Mouse (Mus musculus) brain, embryonic 14.5 days (tissue): ENCODE data around the gene 2310034G01Rik. TPM values are rescaled to one million over a fixed set of nuclear protein-coding genes. Genes with fewer than 3 reads are reported as not detected.

Experiments used
- DNase-seq: peaks from one replicate; pipeline ENCODE4 v3.0.0-alpha.2; 2011; ENCODE audit warnings: low read depth
- CTCF ChIP-seq: fragments of 200-500 bp; IDR thresholded peaks from 2 replicates; pipeline ENCODE4 v1.5.1; 2012; ENCODE audit warnings: inconsistent platforms, mild to moderate bottlenecking, moderate library complexity, borderline replicate concordance; ENCODE audit not compliant: insufficient read depth, insufficient read length; ENCODE audit errors: extremely low read depth
- POLR2A ChIP-seq: fragments of 200-500 bp; IDR thresholded peaks from 2 replicates; pipeline ENCODE4 v1.6.1; 2012; ENCODE audit warnings: mild to moderate bottlenecking, inconsistent platforms, borderline replicate concordance; ENCODE audit not compliant: poor library complexity, insufficient read depth, insufficient read length, severe bottlenecking; ENCODE audit errors: extremely low read depth
- polyA plus RNA-seq: library from polyadenylated mRNA; depleted of rRNA; stranded (reverse); fragments of >200 nt; gene quantifications from 2 replicates; pipeline ENCODE4 v1.2.3, GENCODE M21; 2012

Gene 2310034G01Rik
- polyA plus RNA-seq, 1 experiment, result 2.1 TPM

- TF ChIP-seq POLR2A, result no peak
- peak; percentile 16; the same call in 1 of the 2 replicates for TF ChIP-seq CTCF
Measured at GRCm38 (mm10) chr19:46389872-46390271, 39.8 kb upstream of the 2310034G01Rik start.

GRCm38 (mm10) chr19:46382275-46382674, 32.2 kb upstream of the 2310034G01Rik start:
- TF ChIP-seq POLR2A (no peak), CTCF (no peak)
- no peak for DNase-seq

More at GRCm38 (mm10) chr19:46389872-46390271, 39.8 kb upstream of the 2310034G01Rik start:
- no peak for DNase-seq

GRCm38 (mm10) chr19:46375891-46376290, 25.8 kb upstream of the 2310034G01Rik start:
- TF ChIP-seq CTCF (no peak), POLR2A (no peak)
- DNase-seq, result no peak

GRCm38 (mm10) chr19:46375489-46375888, 25.4 kb upstream of the 2310034G01Rik start:
- peak; percentile 83 for DNase-seq
- TF ChIP-seq POLR2A (no peak), CTCF (no peak)

- DNase-seq, result no peak
- no peak for TF ChIP-seq CTCF
- no peak for TF ChIP-seq POLR2A
Measured at GRCm38 (mm10) chr19:46374477-46375088, 24.5 kb upstream of the 2310034G01Rik start.

GRCm38 (mm10) chr19:46369204-46369603, 19.1 kb upstream of the 2310034G01Rik start:
- DNase-seq, result peak; percentile 60
- peak; percentile 70 for TF ChIP-seq CTCF
- no peak for TF ChIP-seq POLR2A

- TF ChIP-seq POLR2A (no peak), CTCF (no peak)
Measured at GRCm38 (mm10) chr19:46367798-46368590, 17.9 kb upstream of the 2310034G01Rik start.

GRCm38 (mm10) chr19:46363294-46364009, 13.3 kb upstream of the 2310034G01Rik start:
- TF ChIP-seq CTCF (no peak), POLR2A (no peak)
- no peak for DNase-seq

More at GRCm38 (mm10) chr19:46367798-46368590, 17.9 kb upstream of the 2310034G01Rik start:
- DNase-seq, result no peak

GRCm38 (mm10) chr19:46362104-46362503, 12.0 kb upstream of the 2310034G01Rik start:
- no peak for TF ChIP-seq POLR2A
- TF ChIP-seq CTCF, result no peak
- no peak for DNase-seq

GRCm38 (mm10) chr19:46358381-46358780, 8.3 kb upstream of the 2310034G01Rik start:
- TF ChIP-seq POLR2A (no peak), CTCF (no peak)

GRCm38 (mm10) chr19:46357344-46358280, 7.5 kb upstream of the 2310034G01Rik start:
- TF ChIP-seq CTCF (no peak), POLR2A (no peak)
- DNase-seq, result no peak

More at GRCm38 (mm10) chr19:46358381-46358780, 8.3 kb upstream of the 2310034G01Rik start:
- DNase-seq, result no peak

- TF ChIP-seq POLR2A, result peak; percentile 30; the same call in 1 of the 2 replicates
- TF ChIP-seq CTCF, result no peak
- DNase-seq, result peak; percentile 97
Measured at GRCm38 (mm10) chr19:46356701-46357138, 6.6 kb upstream of the 2310034G01Rik start.
